24 mouse cellular contexts compared by ENCODE assay signal in the genomic region with DNA sequence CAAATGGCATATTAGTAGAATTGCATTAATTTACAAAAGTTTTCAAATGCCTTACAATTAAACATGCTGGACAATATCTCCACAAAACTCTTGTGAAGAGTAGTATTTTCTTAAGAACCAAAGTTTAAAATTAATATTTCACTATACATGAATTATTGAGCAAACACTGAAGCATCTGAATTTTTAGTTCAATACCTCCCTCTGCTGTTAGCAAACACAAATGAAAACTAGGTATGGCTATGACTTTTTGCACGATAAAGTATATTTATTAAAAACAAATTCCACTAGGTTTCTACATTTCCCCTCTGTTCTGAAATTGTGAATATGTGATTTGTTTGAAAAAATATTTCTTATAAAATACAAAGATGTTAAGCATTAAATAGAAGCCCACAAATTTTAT. TPM values are rescaled to one million over a fixed set of nuclear protein-coding genes. Genes with fewer than 3 reads are reported as not detected.
"Had no signal": no experiment of that assay in that cellular context is flagged by ENCODE, and none has a peak within 500 bp of the region (broad histone marks: within the 10 kb centered on the region; RNA-seq: fewer than 3 reads in every experiment).

No protein-coding gene starts in this region.

- H3K9ac ChIP-seq: kidney, embryonic 15.5 days; limb, embryonic 13.5 days; liver, embryonic 12.5 days; liver, embryonic 15.5 days; midbrain, embryonic 13.5 days; neural tube, embryonic 13.5 days had no signal

- H3K27me3 ChIP-seq: kidney, embryonic 15.5 days; limb, embryonic 13.5 days; liver, embryonic 12.5 days; liver, embryonic 15.5 days; midbrain, embryonic 13.5 days; neural tube, embryonic 13.5 days had no signal

- H3K4me3 ChIP-seq: kidney, embryonic 15.5 days; limb, embryonic 10.5 days; limb, embryonic 13.5 days; liver, embryonic 12.5 days; liver, embryonic 15.5 days; midbrain, embryonic 13.5 days; myocyte; neural tube, embryonic 13.5 days had no signal

- H3K9me3 ChIP-seq: kidney, embryonic 15.5 days; limb, embryonic 10.5 days; limb, embryonic 13.5 days; liver, embryonic 12.5 days; liver, embryonic 15.5 days; midbrain, embryonic 13.5 days; neural tube, embryonic 13.5 days had no signal

- H3K27ac ChIP-seq: kidney, embryonic 15.5 days; limb, embryonic 10.5 days; limb, embryonic 13.5 days; liver, embryonic 12.5 days; liver, embryonic 15.5 days; macrophage; midbrain, embryonic 13.5 days; neural tube, embryonic 13.5 days had no signal

- ATAC-seq: intestine, postnatal 0 days; liver, embryonic 12.5 days; midbrain, embryonic 13.5 days had no signal

- H3K4me1 ChIP-seq: kidney, embryonic 15.5 days; limb, embryonic 10.5 days; limb, embryonic 13.5 days; liver, embryonic 12.5 days; liver, embryonic 15.5 days; midbrain, embryonic 13.5 days; neural tube, embryonic 13.5 days had no signal

- DNase-seq: kidney, adult 8-10 months; kidney, postnatal 14 days; kidney, postnatal 4 days; layer of hippocampus, adult 9-11 months; liver; lung, adult 18-20 months; retina, postnatal 1 day; right cerebral cortex, postnatal 25 days; thymus, adult 2 months; thymus, postnatal 14 days; thymus, postnatal 4 days had no signal

- H3K36me3 ChIP-seq: kidney, embryonic 15.5 days; limb, embryonic 10.5 days; limb, embryonic 13.5 days; liver, embryonic 12.5 days; liver, embryonic 15.5 days; midbrain, embryonic 13.5 days; neural tube, embryonic 13.5 days had no signal

- H3K4me2 ChIP-seq: kidney, embryonic 15.5 days; limb, embryonic 13.5 days; liver, embryonic 12.5 days; liver, embryonic 15.5 days; midbrain, embryonic 13.5 days; neural tube, embryonic 13.5 days had no signal

RNA-seq across cellular contexts. Expression of a gene that starts 15.7 kb away (rescaled TPM):
- total RNA-seq: megakaryocyte, adult 5-6 weeks; monocyte, adult 5-6 weeks; neutrophil, adult 5-6 weeks had no signal
- polyA plus RNA-seq: macrophage had no signal
